Mouse (Mus musculus): ENCODE data around the gene Skida1.

- no peak for TF ChIP-seq POLR2A (IDR thresholded peaks at IDR 0.05; ENCODE audit: extremely low read depth, insufficient read depth, low read length)
- TF ChIP-seq CTCF (IDR thresholded peaks at IDR 0.05; ENCODE audit: extremely low read depth, insufficient read depth, low read length), result no peak
These were observed 3.0 kb upstream of the Skida1 start for GRCm38 (mm10) chr2:18051831-18052170.
